Mouse (Mus musculus) olfactory bulb, adult 2 months (tissue): Measurements from ENCODE around the gene Klhl35.

Experiments
- CTCF ChIP-seq: fragments of 200-500 bp; IDR thresholded peaks from 2 replicates; pipeline ENCODE4 v1.5.1; 2012; ENCODE audit warnings: low read depth, mild to moderate bottlenecking, low read length, moderate library complexity; ENCODE audit not compliant: insufficient read depth
- POLR2A ChIP-seq: fragments of 200-500 bp; IDR thresholded peaks from 2 replicates; pipeline ENCODE4 v1.6.1; 2012; ENCODE audit warnings: mild to moderate bottlenecking, low read depth, low read length, moderate library complexity; ENCODE audit not compliant: insufficient read depth

- TF ChIP-seq CTCF: no peak
- TF ChIP-seq POLR2A: no peak
These were observed 16.8 kb downstream of the Klhl35 start for GRCm38 (mm10) chr7:99482637-99483036.
